Mouse (Mus musculus): ENCODE results near the gene Cul1. TPM values are rescaled to one million over a fixed set of nuclear protein-coding genes. Genes with fewer than 3 reads are reported as not detected.

Cul1 gene
- polyA plus RNA-seq, 1 experiment from 2014 or later = 140 TPM

DNA sequence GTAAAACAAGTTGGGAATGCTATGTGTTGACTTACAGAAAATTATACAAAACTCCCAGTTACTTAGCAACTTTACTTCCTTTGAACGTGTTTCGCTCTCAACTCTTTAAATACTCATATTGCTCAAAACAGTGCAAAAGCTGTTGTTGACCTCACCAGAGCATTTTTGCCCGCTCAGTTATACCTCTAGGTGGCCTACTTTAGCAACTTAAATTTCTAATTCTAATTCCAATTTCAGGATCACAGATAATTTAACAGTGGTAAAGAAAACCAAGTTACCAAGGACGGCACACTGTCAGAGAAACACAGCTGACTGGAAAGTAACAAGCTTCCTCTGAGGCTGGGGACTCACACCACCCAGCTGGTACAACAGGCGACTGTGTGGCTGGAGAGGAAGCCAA, 108.2 kb downstream of the Cul1 start:
- ATAC-seq (ENCODE audit: borderline replicate concordance, extremely low read depth, low FRiP score, low TSS enrichment) = no peak
- Histone ChIP-seq H3K4me3 (no peak overlapping the region), H3K4me2 (no peak overlapping the region), H3K27me3 (no peaks in the 10 kb centered on the region), H3K36me3 (peaks cover 47% of the 10 kb centered on the region), H3K9me3 (no peaks in the 10 kb centered on the region), H3K4me1 (no peaks in the 10 kb centered on the region), H3K27ac (no peak overlapping the region), H3K9ac (no peak overlapping the region)
- WGBS = 76% methylated on average over 5 of the region's 5 CpGs

DNA sequence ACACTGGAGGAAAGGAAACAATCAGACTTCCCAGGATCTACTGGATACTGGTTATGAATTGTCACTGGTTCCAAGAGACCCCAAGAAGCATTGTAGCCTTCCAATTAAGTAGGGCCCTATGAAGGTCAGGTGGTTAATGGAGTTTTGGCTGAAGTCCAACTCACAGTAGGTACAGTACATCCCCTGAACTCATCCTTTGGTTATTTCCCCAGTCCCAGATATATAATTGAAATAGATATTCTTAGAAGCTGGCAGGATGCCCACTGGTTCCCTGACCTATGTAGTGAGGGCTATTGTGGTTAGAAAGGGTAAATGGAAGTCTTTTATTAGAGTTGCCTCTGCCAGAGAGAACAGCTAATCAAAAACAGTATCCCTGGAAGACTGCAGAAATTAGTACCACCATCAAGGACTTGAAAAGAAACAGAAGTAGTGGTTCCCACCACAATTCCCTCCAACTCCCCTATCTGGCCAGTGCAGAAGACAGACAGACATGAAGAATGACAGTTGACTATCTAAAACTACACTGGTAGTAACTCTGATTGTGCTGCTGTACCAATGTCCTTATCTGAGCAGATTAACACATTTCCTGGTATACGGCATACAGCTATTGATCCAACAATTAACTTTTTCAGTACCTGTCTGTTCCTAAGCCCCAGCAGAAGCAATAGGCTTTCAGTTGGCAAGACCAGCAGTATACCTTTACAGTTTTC, 112.3 kb downstream of the Cul1 start:
- Histone ChIP-seq H3K27ac (no peak overlapping the region), H3K4me3 (no peak overlapping the region), H3K9me3 (no peaks in the 10 kb centered on the region), H3K9ac (no peak overlapping the region), H3K4me2 (no peak overlapping the region), H3K4me1 (no peaks in the 10 kb centered on the region), H3K36me3 (peaks cover 60% of the 10 kb centered on the region), H3K27me3 (no peaks in the 10 kb centered on the region)
- WGBS = 82% methylated on average over 1 of the region's 1 CpGs
- no peak for ATAC-seq (ENCODE audit: borderline replicate concordance, extremely low read depth, low FRiP score, low TSS enrichment)

DNA sequence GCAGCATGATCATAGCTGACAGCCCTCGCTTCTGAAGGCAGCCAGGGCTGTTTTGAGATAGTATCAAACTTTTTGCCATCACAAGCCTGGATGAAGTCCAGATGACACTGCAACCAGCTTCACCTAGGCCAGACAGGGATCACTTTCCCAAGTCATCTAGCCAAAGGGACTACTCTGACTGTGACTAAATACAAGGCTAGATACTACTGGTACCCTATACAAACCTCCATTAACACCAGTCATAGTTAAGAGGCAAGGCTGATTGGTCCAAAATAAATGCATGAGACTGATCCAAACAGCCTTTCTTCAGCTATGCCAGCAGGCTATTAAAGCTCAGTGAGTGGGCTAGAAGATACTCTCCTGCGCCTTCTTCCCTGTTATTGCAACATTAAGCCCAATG, 119.7 kb downstream of the Cul1 start:
- no peak overlapping the region for H3K27ac ChIP-seq
- no peak overlapping the region for H3K4me2 ChIP-seq
- no peak for ATAC-seq (ENCODE audit: borderline replicate concordance, extremely low read depth, low FRiP score, low TSS enrichment)
- H3K36me3 ChIP-seq = peaks cover 30% of the 10 kb centered on the region
- H3K4me1 ChIP-seq = no peaks in the 10 kb centered on the region
- H3K4me3 ChIP-seq = no peak overlapping the region
- no peaks in the 10 kb centered on the region for H3K9me3 ChIP-seq
- H3K27me3 ChIP-seq = no peaks in the 10 kb centered on the region
- no peak overlapping the region for H3K9ac ChIP-seq
- WGBS = 89% methylated on average over 2 of the region's 2 CpGs

Other genes with a start within 250 kb of the Cul1 start
- 99.6 and 106 TPM in 2 replicates for gene Ezh2, start 141.9 kb downstream of the Cul1 start, polyA plus RNA-seq (2015; fragmentation: Nextera tagmentation; extraction: Ambion mirVana)

Data from lung, embryonic 15.5 days (tissue).